Comparison of ENCODE assay signal across 10 mouse cellular contexts in genomic region chr2:122789311-122789710, GRCm38 (mm10). TPM values are rescaled to one million over a fixed set of nuclear protein-coding genes. Genes with fewer than 3 reads are reported as not detected.
DNase-seq lines count a peak whose midpoint lies in the region; ATAC-seq and TF ChIP-seq lines count a peak whose summit lies in the region.
"Had no signal": no experiment of that assay in that cellular context is flagged by ENCODE, and none has a peak within 500 bp of the region (broad histone marks: within the 10 kb centered on the region; RNA-seq: fewer than 3 reads in every experiment).

No protein-coding gene starts in this region.

- no peaks in the 10 kb centered on the region for H3K27me3 ChIP-seq in kidney, adult 2 months (replicated peaks; ENCODE audit: control insufficient read depth, insufficient read depth, low read length)
- H3K27me3 ChIP-seq: embryonic facial prominence, embryonic 15.5 days had no signal

- peak; percentile 74 to 77 for ATAC-seq in hematopoietic stem cell, adult 5-6 weeks (replicated peaks in 1 of 2; ENCODE audit: insufficient read depth in 1 of 2, low FRiP score in 2 of 2, low TSS enrichment in 1 of 2, low read depth in 1 of 2, poor library complexity in 2 of 2, severe bottlenecking in 2 of 2)
- no peak for ATAC-seq in inflammation-experienced regulatory T-cells, adult 6 months

- no peak for TF ChIP-seq CTCF in kidney, adult 2 months (conservative IDR thresholded peaks at IDR 0.05; ENCODE audit: insufficient read depth, insufficient read length, low read depth, low read length)

- TF ChIP-seq POLR2A in kidney, adult 2 months (IDR thresholded peaks at IDR 0.05; ENCODE audit: low read depth, low read length): no peak

- intact Hi-C loops in gastrocnemius, postnatal 36 days (cut with DNase I): no loop called here

- peaks cover 13% of the 10 kb centered on the region; the same call in 1 of the 2 replicates for H3K4me1 ChIP-seq in kidney, adult 2 months (ENCODE audit: control insufficient read depth, insufficient read depth, low read length)
- H3K4me1 ChIP-seq: embryonic facial prominence, embryonic 15.5 days had no signal

- H3K36me3 ChIP-seq in kidney, adult 2 months (ENCODE audit: control insufficient read depth, insufficient read depth, low read length): peaks cover 5% of the 10 kb centered on the region; the same call in 1 of the 2 replicates
- H3K36me3 ChIP-seq: embryonic facial prominence, embryonic 15.5 days had no signal

- H3K4me3 ChIP-seq in kidney, adult 2 months (ENCODE audit: insufficient read depth, low read depth, low read length): no peak overlapping the region
- H3K4me3 ChIP-seq: embryonic facial prominence, embryonic 15.5 days had no signal

- 41% methylated on average over 7 of the region's 7 CpGs for WGBS in kidney, adult 2 months

- peak overlapping the region; percentile 3 for H3K27ac ChIP-seq in kidney, adult 2 months (ENCODE audit: insufficient read depth, low read depth, low read length)
- H3K27ac ChIP-seq: embryonic facial prominence, embryonic 15.5 days had no signal

- DNase-seq in kidney, adult 2 months: peak; percentile 79
- no peak for DNase-seq in kidney, postnatal 4 days
- DNase-seq in lung, postnatal 10 days: peak; percentile 66
- peak; percentile 52 for DNase-seq in thymus, postnatal 14 days
- no peak for DNase-seq in gastrocnemius, postnatal 36 days
- DNase-seq in gastrocnemius, postnatal 4 days (ENCODE audit: low spot score in 2 of 2): no peak
- DNase-seq: cerebellum, adult 9-10 months had no signal

RNA-seq across cellular contexts. Expression of gene Sqor, which starts 24.3 kb away (rescaled TPM):
- 79.1 and 84.5 TPM in 2 replicates for polyA plus RNA-seq in kidney, adult 2 months (2012; rRNA removed)
- 33.5 and 50.2 TPM in 2 replicates for total RNA-seq in hematopoietic stem cell, adult 5-6 weeks (2017)
- 10 to 100 TPM; 25.2 to 25.4 TPM for total RNA-seq in gastrocnemius, postnatal 36 days (2021)
- total RNA-seq in gastrocnemius, postnatal 4 days (2021): 10 to 100 TPM; 10.4 to 11.4 TPM
- polyA plus RNA-seq in inflammation-experienced regulatory T-cells, adult 6 months (2017; shearing (Covaris generic)): 10 to 100 TPM in 2 of 3 experiments, 1 to 10 TPM in 1; 4.6 to 14.9 (median 14.8) TPM

RNA-seq across cellular contexts. Expression of gene Bloc1s6, which starts 51.0 kb away (rescaled TPM):
- polyA plus RNA-seq in kidney, adult 2 months (2012; rRNA removed): 28.4 and 29.2 TPM in 2 replicates
- 27.9 and 49.3 TPM in 2 replicates for total RNA-seq in hematopoietic stem cell, adult 5-6 weeks (2017)
- total RNA-seq in gastrocnemius, postnatal 36 days (2021): 10 to 100 TPM; 16.0 to 16.8 TPM
- total RNA-seq in gastrocnemius, postnatal 4 days (2021): 10 to 100 TPM; 23.8 to 26.0 TPM
- 10 to 100 TPM; 41.1 to 56.1 (median 46.3) TPM for polyA plus RNA-seq in inflammation-experienced regulatory T-cells, adult 6 months (2017; shearing (Covaris generic))

Comparison
In these comparisons a context has a peak if more than half of its experiments do, and no peak if none do; other contexts are left out.
1. DNase-seq: peak in kidney, adult 2 months (single experiment), lung, postnatal 10 days (single experiment) and thymus, postnatal 14 days (single experiment); none in kidney, postnatal 4 days (0 of 2), gastrocnemius, postnatal 36 days (0 of 2) and gastrocnemius, postnatal 4 days (0 of 2).